Mouse (Mus musculus) ovary, adult 18-20 months (tissue): Measurements from ENCODE around the gene Btbd35f29.
"Not testable (repeated sequence)": the region's sequence is repeated elsewhere in the genome, so short reads cannot be mapped to it uniquely, and the experiment has no call there.

Experiments
- DNase-seq: peaks from one replicate; pipeline ENCODE4 v3.0.0; 2022; ENCODE audit warnings: low spot score, mixed read lengths

Gene Btbd35f29

DNA sequence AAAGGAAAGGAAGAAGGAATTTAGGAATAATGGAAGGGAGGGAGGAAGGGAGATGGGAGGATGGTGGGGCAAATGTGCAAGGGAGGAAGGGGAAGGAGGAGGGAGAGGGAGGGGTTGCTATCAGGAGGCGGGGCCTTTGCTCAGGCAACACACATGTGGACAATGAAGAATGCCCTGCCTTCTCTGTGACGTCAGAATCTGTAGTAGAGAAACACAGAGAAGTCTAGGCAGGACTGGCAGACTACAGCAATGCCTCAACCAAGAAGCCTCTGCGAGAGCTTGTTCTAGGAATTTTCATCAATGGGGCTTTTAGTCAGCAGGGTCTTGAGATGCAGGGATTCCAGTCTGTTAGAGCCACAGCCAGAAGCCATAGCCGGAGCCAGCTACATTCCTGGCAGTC, at the start of gene Btbd35f29:
TSS of gene Btbd35f29 (plus strand) at position 301 of the 400 bp plus-strand sequence.
- not testable (repeated sequence) for DNase-seq

GRCm38 (mm10) chrX:31141416-31141815, 23.9 kb downstream of the Btbd35f29 start:
- not testable (repeated sequence) for DNase-seq

GRCm38 (mm10) chrX:31145144-31145543, 27.7 kb downstream of the Btbd35f29 start:
- not testable (repeated sequence) for DNase-seq

DNA sequence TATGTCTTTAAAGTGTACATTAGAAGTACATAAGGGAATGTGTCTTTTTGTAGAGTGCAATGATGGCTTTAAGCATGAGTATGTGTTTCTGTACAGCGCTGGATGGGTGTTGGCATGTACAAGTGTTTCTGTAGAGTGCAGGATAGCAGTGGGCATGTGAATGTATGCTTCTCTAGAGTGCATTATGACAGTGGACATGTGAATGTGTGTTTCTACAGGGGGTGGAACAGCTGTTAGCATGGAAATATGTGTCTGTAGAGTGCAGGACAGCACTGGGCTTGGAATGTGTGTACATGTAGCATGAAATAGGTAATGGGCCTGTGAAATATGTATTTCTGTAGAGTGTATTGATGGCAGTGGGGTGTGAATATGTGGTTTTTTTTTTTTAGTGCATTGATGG, 28.4 kb downstream of the Btbd35f29 start:
- not testable (repeated sequence) for DNase-seq

DNA sequence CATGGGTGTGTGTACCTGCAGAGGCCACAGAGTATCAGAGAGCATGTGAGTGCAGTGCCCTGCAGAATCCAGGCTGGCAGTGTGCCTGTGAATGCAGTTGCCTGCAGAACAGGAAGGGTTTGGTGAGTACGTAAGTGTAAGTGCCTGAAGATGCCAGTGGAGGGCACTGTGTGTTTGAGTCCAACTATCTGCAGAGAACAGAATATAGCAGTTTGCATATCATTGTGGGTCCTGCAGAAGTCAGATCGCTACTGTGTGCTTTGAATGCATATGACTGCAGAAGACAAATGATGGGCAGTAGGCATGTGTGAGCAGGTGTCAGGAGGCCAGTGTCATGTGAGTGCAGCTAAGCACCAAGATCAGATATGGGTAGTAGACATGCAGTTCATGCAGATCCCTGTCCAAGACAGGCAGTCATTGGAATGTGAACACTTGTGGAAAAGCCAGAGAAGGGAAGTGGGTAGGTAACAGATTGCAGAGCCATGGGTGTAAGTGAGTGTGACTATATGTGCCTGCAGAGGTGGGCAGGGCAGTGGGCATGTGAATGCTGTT, 41.1 kb downstream of the Btbd35f29 start:
- DNase-seq = not testable (repeated sequence)

DNA sequence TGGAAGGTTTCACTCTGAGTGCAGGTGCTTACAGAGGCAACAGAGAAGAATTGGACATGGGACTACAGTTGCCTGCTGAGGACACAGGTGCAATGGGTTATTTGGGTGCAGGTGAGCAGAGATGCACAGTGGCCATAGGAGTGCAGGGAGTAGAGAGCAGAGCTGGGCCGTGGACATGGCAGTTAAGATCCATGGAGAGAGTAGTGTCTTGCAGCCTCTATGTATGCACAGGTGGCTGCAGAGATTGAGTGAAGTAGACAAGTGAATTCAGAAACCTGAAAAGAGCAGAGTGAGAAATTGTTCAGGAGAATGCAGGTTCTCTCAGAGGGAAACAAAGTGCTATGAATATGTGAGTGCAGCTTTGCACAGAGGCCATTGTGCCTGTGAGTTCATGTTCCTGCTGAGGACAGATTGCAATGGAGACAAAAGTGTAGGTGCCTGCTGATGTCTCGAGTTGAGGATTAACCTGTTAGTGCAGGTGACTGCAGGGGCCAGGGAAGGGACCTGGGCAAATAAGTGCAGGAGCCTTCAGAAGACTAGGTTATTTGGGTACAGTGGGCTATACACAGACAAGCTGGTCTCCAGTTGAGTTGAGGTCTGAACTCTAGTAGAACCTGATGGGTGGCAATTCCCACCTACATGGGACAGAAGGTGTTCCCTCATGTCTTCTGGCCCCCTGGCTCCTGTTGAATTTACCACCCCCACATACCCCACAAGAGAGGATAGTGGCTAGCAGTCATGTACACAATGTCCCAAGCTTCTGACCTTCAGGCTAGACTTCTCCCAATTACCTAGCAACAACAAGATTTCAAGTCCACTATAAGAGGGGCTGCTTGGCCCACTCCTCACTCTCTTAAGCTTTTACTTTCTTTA, 42.2 kb downstream of the Btbd35f29 start:
- not testable (repeated sequence) for DNase-seq

GRCm38 (mm10) chrX:31160554-31160953, 43.1 kb downstream of the Btbd35f29 start:
- not testable (repeated sequence) for DNase-seq

GRCm38 (mm10) chrX:31162638-31163037, 45.2 kb downstream of the Btbd35f29 start:
- DNase-seq = not testable (repeated sequence)

DNA sequence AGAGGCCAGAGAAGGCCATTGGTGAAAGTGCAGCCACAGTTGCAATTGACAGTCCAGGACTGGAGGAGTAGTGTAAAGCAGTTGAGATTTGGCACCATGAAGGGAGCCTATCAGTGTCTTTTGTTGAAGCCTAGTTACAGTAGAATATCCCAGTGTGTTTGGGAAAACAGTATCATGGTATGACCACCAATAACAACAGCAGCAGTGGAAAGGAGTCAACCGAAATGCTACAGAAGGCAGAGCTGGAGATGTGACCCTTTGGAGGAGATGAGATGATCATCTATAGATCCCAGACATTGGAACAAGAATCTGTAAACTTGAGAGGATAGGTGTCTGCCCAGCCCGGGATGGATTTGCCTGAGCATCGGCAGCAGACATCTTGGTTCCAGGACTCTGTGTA, 47.7 kb downstream of the Btbd35f29 start:
- not testable (repeated sequence) for DNase-seq
